Mouse (Mus musculus) mouse trophoblast stem cell (cell line): Measurements from ENCODE around the gene Gli3.

Experiments used
- in situ Hi-C, 2 experiments: fragments of 300-500 bp; cut with MseI, MboI; formaldehyde crosslinking; loops; 2 replicates in 1 of 2; 3 replicates in 1 of 2; pipeline ENCODE4 v1.15.1; 2025

The Gli3 gene

GRCm38 (mm10) chr13:15721446-15721845, 258.4 kb downstream of the Gli3 start:
- in situ Hi-C loops = no loop called here

GRCm38 (mm10) chr13:15722766-15723379, 259.8 kb downstream of the Gli3 start:
- in situ Hi-C loops = no loop called here

GRCm38 (mm10) chr13:15724723-15725122, 261.7 kb downstream of the Gli3 start:
- in situ Hi-C loops = no loop called here

- in situ Hi-C loops = no loop called here
Measured at GRCm38 (mm10) chr13:15741771-15742170, 278.7 kb downstream of the Gli3 start.

DNA sequence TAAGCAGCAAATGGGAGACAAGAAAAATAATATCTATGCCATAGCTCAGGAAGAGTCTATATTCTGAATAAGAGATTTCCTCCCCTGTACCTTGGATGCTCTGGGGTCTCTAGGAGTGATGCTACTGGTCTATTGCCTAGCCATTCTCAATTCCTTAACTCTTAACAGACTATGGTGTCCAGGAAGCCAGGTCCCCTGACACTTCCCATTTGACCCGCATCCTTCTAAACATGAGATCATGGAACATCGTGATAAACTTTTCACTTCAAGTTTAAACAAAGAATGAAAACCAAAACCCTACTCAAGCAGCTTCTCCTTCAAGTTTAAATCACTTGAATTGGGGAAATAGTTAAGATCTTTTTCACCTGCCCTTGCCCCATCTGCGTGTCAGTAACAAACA, 279.3 kb downstream of the Gli3 start:
- in situ Hi-C loops = no loop called here

DNA sequence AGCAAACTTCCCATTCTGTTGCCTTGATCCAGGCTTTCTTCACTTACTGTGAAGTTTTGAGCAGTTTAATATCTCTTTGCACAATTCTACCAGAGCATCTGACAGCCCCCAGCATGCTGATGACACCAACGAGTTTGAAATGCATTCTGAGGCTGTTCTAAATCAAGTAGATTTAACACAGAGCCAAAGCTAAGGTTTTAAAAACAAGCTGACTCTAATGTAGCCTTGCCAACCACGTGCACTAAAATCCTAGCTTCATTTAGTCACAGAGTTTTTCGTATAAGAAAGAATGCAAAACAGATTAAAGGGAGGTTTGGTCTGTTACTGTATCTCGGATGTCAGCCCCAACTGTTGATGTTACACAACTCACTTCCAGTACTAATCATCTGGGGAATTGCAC, 279.7 kb downstream of the Gli3 start:
- in situ Hi-C loops = no loop called here

- in situ Hi-C loops = loop anchor here in 1 of 2 experiments (25.0 kb wide), 1 partner anchor 1097 kb away; no protein-coding TSS in a partner anchor
Measured at GRCm38 (mm10) chr13:15758835-15759632, 296.0 kb downstream of the Gli3 start.

- in situ Hi-C loops = loop anchor here (10.0 to 25.0 kb wide), 2 partner anchors 1095 to 1098 kb away; no protein-coding TSS in a partner anchor
Measured at GRCm38 (mm10) chr13:15759633-15760441, 296.8 kb downstream of the Gli3 start.

GRCm38 (mm10) chr13:15762291-15762690, 299.3 kb downstream of the Gli3 start:
- in situ Hi-C loops = loop anchor here (10.0 to 25.0 kb wide), 2 partner anchors 1097 to 1100 kb away; no protein-coding TSS in a partner anchor

DNA sequence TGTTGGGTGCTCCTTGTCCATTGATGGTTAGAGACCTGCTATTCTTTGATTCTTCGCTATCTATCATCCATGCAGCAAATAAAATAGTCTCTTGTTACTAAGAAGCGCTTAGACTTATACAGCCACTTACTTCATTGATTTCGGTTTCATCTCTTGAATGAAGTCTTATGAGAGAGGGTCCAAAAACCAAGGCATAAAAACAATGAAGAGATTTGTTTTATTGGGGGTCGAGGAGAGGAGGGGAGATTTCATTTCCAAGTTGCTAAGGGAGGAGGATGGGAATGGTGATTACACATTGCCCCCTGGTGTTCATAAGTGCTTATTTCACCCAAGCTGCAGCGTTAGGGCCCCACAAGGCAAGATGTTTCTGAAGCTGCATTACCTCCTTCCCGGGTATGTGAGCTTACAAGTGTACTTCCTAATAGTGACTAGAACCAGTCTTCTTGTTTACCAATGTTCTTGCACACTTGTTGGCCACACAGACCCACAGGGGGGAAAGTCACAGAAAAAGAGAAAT, 299.9 kb downstream of the Gli3 start:
- in situ Hi-C loops = loop anchor here (10.0 to 25.0 kb wide), 2 partner anchors 1098 to 1101 kb away; no protein-coding TSS in a partner anchor

- in situ Hi-C loops = no loop called here
Measured at GRCm38 (mm10) chr13:15777624-15778023, 314.6 kb downstream of the Gli3 start.
